Mouse (Mus musculus) small intestine, adult 2 months (tissue): ENCODE measurements around the gene Bphl. TPM values are rescaled to one million over a fixed set of nuclear protein-coding genes. Genes with fewer than 3 reads are reported as not detected.

ENCODE experiments used
- H3K27ac ChIP-seq: fragments of 200-500 bp; 2 replicates; pipeline ENCODE4 v1.5.1; 2012; ENCODE audit warnings: low read depth, low read length, control low read depth, inconsistent platforms; ENCODE audit not compliant: insufficient read depth
- H3K27me3 ChIP-seq: fragments of 200-500 bp; 2 replicates; pipeline ENCODE4 v1.6.1; 2012; ENCODE audit warnings: mild to moderate bottlenecking, moderate library complexity, low read length, inconsistent platforms; ENCODE audit not compliant: control insufficient read depth, insufficient read depth
- H3K36me3 ChIP-seq: fragments of 200-500 bp; 2 replicates; pipeline ENCODE4 v1.6.1; 2012; ENCODE audit warnings: mild to moderate bottlenecking, low read length, control low read depth, inconsistent platforms; ENCODE audit not compliant: control insufficient read depth, insufficient read depth
- H3K4me1 ChIP-seq: fragments of 200-500 bp; 2 replicates; pipeline ENCODE4 v1.6.1; 2012; ENCODE audit warnings: low read length, inconsistent platforms, mixed read lengths; ENCODE audit not compliant: control insufficient read depth, insufficient read depth, insufficient read length
- H3K4me3 ChIP-seq: fragments of 200-500 bp; 2 replicates; pipeline ENCODE4 v1.5.1; 2012; ENCODE audit warnings: low read depth, mild to moderate bottlenecking, control low read depth, inconsistent platforms, low read length, moderate library complexity
- CTCF ChIP-seq: fragments of 200-500 bp; IDR thresholded peaks from 2 replicates; pipeline ENCODE4 v1.5.1; 2012; ENCODE audit warnings: low read depth, mild to moderate bottlenecking, control low read depth, inconsistent platforms, low read length, moderate library complexity, mixed read lengths; ENCODE audit not compliant: insufficient replicate concordance, insufficient read length; ENCODE audit errors: extremely low read depth
- POLR2A ChIP-seq: fragments of 200-500 bp; IDR thresholded peaks from 2 replicates; pipeline ENCODE4 v1.6.1; 2012; ENCODE audit warnings: low read depth, mild to moderate bottlenecking, control low read depth, inconsistent platforms, low read length, moderate library complexity
- WGBS: fragments of 180-500 bp; shearing (Covaris S2); methylation state at CpG from one replicate; pipeline ENCODE4 v1.1.7; 2018; 5-methylcytosine and 5-hydroxymethylcytosine counted together
- polyA plus RNA-seq: library from polyadenylated mRNA; depleted of rRNA; stranded (reverse); fragments of >200 nt; gene quantifications from 2 replicates; pipeline ENCODE4 v1.2.3, GENCODE M21; 2012; rRNA removed

Bphl gene
- polyA plus RNA-seq, 1 experiment = 11.0 TPM

GRCm38 (mm10) chr13:34112369-34113081 lies 75.1 kb downstream of the Bphl start:
- Histone ChIP-seq H3K36me3 (no peaks in the 10 kb centered on the region), H3K27me3 (no peaks in the 10 kb centered on the region), H3K27ac (peak overlapping the region; percentile 44; the same call in 1 of the 2 replicates), H3K4me1 (peaks cover 9% of the 10 kb centered on the region; the same call in 1 of the 2 replicates), H3K4me3 (no peak overlapping the region)
- TF ChIP-seq CTCF = no peak
- no peak for TF ChIP-seq POLR2A
- WGBS = 22% methylated on average over 5 of the region's 5 CpGs

GRCm38 (mm10) chr13:34113086-34113485 lies 75.7 kb downstream of the Bphl start:
- peaks cover 9% of the 10 kb centered on the region; the same call in 1 of the 2 replicates for H3K4me1 ChIP-seq
- no peaks in the 10 kb centered on the region for H3K36me3 ChIP-seq
- H3K27ac ChIP-seq = peak overlapping the region; percentile 44; the same call in 1 of the 2 replicates
- TF ChIP-seq CTCF = no peak
- TF ChIP-seq POLR2A = no peak
- H3K27me3 ChIP-seq = no peaks in the 10 kb centered on the region
- no peak overlapping the region for H3K4me3 ChIP-seq
- WGBS = 83% methylated on average over 3 of the region's 3 CpGs

DNA sequence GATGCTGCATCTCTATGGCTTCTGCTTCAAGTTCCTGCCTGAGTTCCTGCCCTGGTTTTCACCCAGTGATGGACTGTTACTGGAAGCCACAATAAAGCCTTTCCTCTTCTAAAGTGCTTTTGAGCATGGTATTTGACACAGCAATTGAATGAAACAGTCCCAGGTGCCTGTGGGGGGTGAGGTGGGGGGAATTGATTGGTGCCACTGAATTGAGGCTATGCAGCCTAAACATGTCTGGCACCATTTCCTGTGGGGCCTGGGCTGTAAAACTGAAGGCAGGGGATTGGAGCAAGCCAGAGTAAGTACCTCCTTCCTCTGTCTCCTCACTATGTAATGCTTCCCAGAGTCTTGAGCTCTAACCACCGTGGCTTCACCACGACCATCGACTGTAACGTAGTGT lies 77.3 kb downstream of the Bphl start:
- H3K36me3 ChIP-seq = no peaks in the 10 kb centered on the region
- peaks cover 9% of the 10 kb centered on the region; the same call in 1 of the 2 replicates for H3K4me1 ChIP-seq
- 95% methylated on average over 4 of the region's 4 CpGs for WGBS
- no peaks in the 10 kb centered on the region for H3K27me3 ChIP-seq
- no peak for TF ChIP-seq CTCF
- no peak for TF ChIP-seq POLR2A
- no peak overlapping the region for H3K4me3 ChIP-seq
- no peak overlapping the region for H3K27ac ChIP-seq

DNA sequence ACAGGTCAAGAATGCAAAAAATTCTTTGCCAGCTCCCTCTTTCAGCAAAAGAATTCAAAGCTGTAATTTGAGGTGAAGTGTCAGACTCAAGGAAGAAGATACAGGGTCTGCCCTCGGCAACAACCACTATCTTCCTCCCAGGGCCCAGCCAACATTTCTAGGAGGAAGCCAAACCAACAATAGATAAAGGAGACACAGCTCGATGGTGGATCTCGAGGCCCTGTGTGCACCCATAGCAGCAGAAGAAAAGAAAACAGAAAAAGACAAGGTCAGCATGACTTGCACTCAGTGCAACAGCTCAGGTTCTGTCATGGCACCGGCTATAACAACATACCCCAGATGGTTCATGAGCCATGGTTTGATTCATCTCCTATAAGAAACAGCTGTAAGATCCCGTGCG lies 79.1 kb downstream of the Bphl start:
- 88% methylated on average over 6 of the region's 6 CpGs for WGBS
- no peak for TF ChIP-seq POLR2A
- TF ChIP-seq CTCF = no peak
- H3K27me3 ChIP-seq = no peaks in the 10 kb centered on the region

GRCm38 (mm10) chr13:34118816-34119215 lies 81.4 kb downstream of the Bphl start:
- H3K4me1 ChIP-seq = peaks cover 14% of the 10 kb centered on the region
- TF ChIP-seq CTCF = no peak
- WGBS = 85% methylated on average over 4 of the region's 4 CpGs
- no peak overlapping the region for H3K4me3 ChIP-seq
- H3K27me3 ChIP-seq = no peaks in the 10 kb centered on the region
- H3K36me3 ChIP-seq = no peaks in the 10 kb centered on the region
- no peak overlapping the region for H3K27ac ChIP-seq

More for the DNA sequence above, 79.1 kb downstream of the Bphl start:
- H3K4me3 ChIP-seq = no peak overlapping the region
- peaks cover 22% of the 10 kb centered on the region for H3K4me1 ChIP-seq
- no peak overlapping the region for H3K27ac ChIP-seq
- H3K36me3 ChIP-seq = no peaks in the 10 kb centered on the region

GRCm38 (mm10) chr13:34119406-34119805 lies 82.0 kb downstream of the Bphl start:
- Histone ChIP-seq H3K27ac (no peak overlapping the region), H3K4me1 (peaks cover 14% of the 10 kb centered on the region), H3K27me3 (no peaks in the 10 kb centered on the region), H3K36me3 (no peaks in the 10 kb centered on the region), H3K4me3 (no peak overlapping the region)
- WGBS = 22% methylated on average over 4 of the region's 4 CpGs
- TF ChIP-seq CTCF = no peak
- no peak for TF ChIP-seq POLR2A

DNA sequence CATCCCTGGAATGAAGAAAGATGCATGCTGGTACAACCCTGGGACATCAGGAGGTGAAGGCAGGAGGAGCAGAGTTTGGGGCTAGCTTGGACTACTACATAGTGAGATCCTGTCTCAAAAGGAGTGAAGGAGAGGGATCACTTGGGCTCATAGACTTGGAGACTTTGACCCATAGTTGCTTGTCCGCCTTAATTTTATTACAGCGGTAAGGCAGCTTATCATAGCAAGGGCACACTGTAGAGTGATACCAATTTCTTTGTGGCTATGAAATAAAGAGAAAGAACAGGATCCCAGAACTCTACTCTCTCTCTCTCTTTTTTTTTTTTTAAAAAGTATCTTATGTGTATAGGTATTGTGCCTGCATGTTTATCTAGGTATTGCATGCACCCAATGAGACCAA lies 83.1 kb downstream of the Bphl start:
- TF ChIP-seq POLR2A (no peak), CTCF (no peak)
- WGBS = 31% methylated on average over 2 of the region's 2 CpGs
- H3K27ac ChIP-seq = no peak overlapping the region
- no peaks in the 10 kb centered on the region for H3K36me3 ChIP-seq
- H3K4me3 ChIP-seq = no peak overlapping the region
- no peaks in the 10 kb centered on the region for H3K27me3 ChIP-seq
- H3K4me1 ChIP-seq = peaks cover 14% of the 10 kb centered on the region

Other genes with a start within 250 kb of the Bphl start
- not detected in 2 replicates for gene Serpinb6e, start 194.2 kb upstream of the Bphl start, polyA plus RNA-seq
- not detected in 2 replicates for gene Serpinb6c, start 131.9 kb upstream of the Bphl start, polyA plus RNA-seq
- gene Nqo2, start 72.9 kb upstream of the Bphl start, polyA plus RNA-seq = 2.4 and 3.3 TPM in 2 replicates
- 10.2 and 18.8 TPM in 2 replicates for gene Ripk1, start 35.2 kb upstream of the Bphl start, polyA plus RNA-seq
- 61.1 and 214 TPM in 2 replicates for gene Serpinb6a, start 34.8 kb upstream of the Bphl start, polyA plus RNA-seq
- 132 and 176 TPM in 2 replicates for gene Tubb2a, start 40.4 kb downstream of the Bphl start, polyA plus RNA-seq
- 9.3 and 12.6 TPM in 2 replicates for gene Tubb2b, start 92.9 kb downstream of the Bphl start, polyA plus RNA-seq
- gene Psmg4, start 125.4 kb downstream of the Bphl start, polyA plus RNA-seq = 98.7 and 102 TPM in 2 replicates